Mouse (Mus musculus) CH12.LX (cell line): ENCODE data around the gene Plcd4.

Experiments used
- CTCF ChIP-seq, 2 experiments: IDR thresholded peaks in 1 of 2; conservative IDR thresholded peaks in 1 of 2; 2 replicates each; pipeline ENCODE4 v1.5.1; 2011 to 2012; ENCODE audit warnings: low read depth in 2 of 2, low read length in 2 of 2, improper control_type of control experiment in 1 of 2, inconsistent platforms in 1 of 2, mild to moderate bottlenecking in 1 of 2, moderate library complexity in 1 of 2
- ELF1 ChIP-seq: IDR thresholded peaks from 2 replicates; pipeline ENCODE4 v1.6.1; 2014; ENCODE audit warnings: low read depth, mild to moderate bottlenecking, inconsistent platforms, low read length, improper control_type of control experiment
- MAFK ChIP-seq: IDR thresholded peaks from 2 replicates; pipeline ENCODE4 v1.6.1; 2011; ENCODE audit warnings: low read length, improper control_type of control experiment; ENCODE audit not compliant: insufficient replicate concordance
- POLR2A ChIP-seq: IDR thresholded peaks from 2 replicates; pipeline ENCODE4 v1.6.1; 2011; ENCODE audit warnings: low read depth, mild to moderate bottlenecking, improper control_type of control experiment, low read length
- USF2 ChIP-seq: conservative IDR thresholded peaks from 2 replicates; pipeline ENCODE4 v1.6.1; 2011; ENCODE audit warnings: low read depth, low read length, improper control_type of control experiment

DNA sequence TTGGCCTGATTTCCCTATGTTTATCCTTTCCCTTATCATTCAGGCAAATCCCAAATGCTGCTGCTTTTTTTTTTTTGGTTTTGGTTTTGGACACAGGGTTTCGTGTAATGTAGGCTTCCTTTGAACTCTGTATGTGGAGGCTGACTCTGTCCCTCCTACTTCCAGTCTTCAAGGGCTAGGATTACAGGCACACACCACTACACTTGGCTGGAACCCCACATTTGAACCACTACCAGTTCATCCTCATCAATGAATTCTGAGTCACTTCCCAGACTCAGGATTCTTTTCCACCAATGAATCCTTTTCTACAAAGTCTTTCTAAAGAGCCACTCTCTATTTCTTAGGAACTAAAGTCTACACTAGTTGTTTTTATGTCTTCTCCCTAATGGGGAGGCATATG is 41.6 kb upstream of the Plcd4 start:
- TF ChIP-seq USF2: no peak
- no peak for TF ChIP-seq POLR2A
- no peak for TF ChIP-seq MAFK
- no peak for TF ChIP-seq CTCF (conservative IDR thresholded peaks at IDR 0.05 in 1 of 2, IDR thresholded peaks at IDR 0.05 in 1 of 2; ENCODE audit: low read depth in 2 of 2, low read length in 2 of 2)
- no peak for TF ChIP-seq ELF1
